Mouse (Mus musculus) spleen, adult 2 months (tissue): ENCODE results near the gene Gm26558. TPM values are rescaled to one million over a fixed set of nuclear protein-coding genes. Genes with fewer than 3 reads are reported as not detected.

Experiments
- DNase-seq, 2 experiments: peaks; one replicate each; pipeline versions ENCODE4 v3.0.0 to v3.0.0-alpha.2; 2012 to 2021; ENCODE audit warnings: low spot score in 2 of 2, low read depth in 1 of 2
- H3K27ac ChIP-seq: fragments of 200-500 bp; 2 replicates; pipeline ENCODE4 v1.5.1; 2012; ENCODE audit warnings: low read length, inconsistent platforms; ENCODE audit not compliant: insufficient read depth
- H3K27me3 ChIP-seq: fragments of 200-500 bp; 2 replicates; pipeline ENCODE4 v1.6.1; 2012; ENCODE audit warnings: mild to moderate bottlenecking, moderate library complexity, low read length, inconsistent platforms; ENCODE audit not compliant: control insufficient read depth, insufficient read depth
- H3K36me3 ChIP-seq: fragments of 200-500 bp; 2 replicates; pipeline ENCODE4 v1.6.1; 2012; ENCODE audit warnings: mild to moderate bottlenecking, low read length, inconsistent platforms; ENCODE audit not compliant: control insufficient read depth, insufficient read depth
- H3K4me1 ChIP-seq: fragments of 200-500 bp; 2 replicates; pipeline ENCODE4 v1.6.1; 2011; ENCODE audit warnings: inconsistent platforms; ENCODE audit not compliant: control insufficient read depth, insufficient read depth, insufficient read length
- H3K4me3 ChIP-seq: fragments of 200-500 bp; 2 replicates; pipeline ENCODE4 v1.5.1; 2011; ENCODE audit warnings: mild to moderate bottlenecking, inconsistent platforms; ENCODE audit not compliant: insufficient read depth, insufficient read length; ENCODE audit errors: extremely low read depth
- CTCF ChIP-seq: fragments of 200-500 bp; IDR thresholded peaks from 2 replicates; pipeline ENCODE4 v1.5.1; 2011; ENCODE audit warnings: mild to moderate bottlenecking, inconsistent platforms; ENCODE audit not compliant: insufficient read depth, insufficient read length, insufficient replicate concordance; ENCODE audit errors: extremely low read depth
- POLR2A ChIP-seq: fragments of 200-500 bp; IDR thresholded peaks from 2 replicates; pipeline ENCODE4 v1.6.1; 2011; ENCODE audit warnings: low read depth, low read length, inconsistent platforms
- WGBS: fragments of 180-500 bp; shearing (Covaris S2); methylation state at CpG from one replicate; pipeline ENCODE4 v1.1.7; 2018; 5-methylcytosine and 5-hydroxymethylcytosine counted together
- polyA plus RNA-seq: library from polyadenylated mRNA; depleted of rRNA; stranded (reverse); fragments of >200 nt; gene quantifications from 2 replicates; pipeline ENCODE4 v1.2.3, GENCODE M21; 2012

Gm26558 gene
- polyA plus RNA-seq, 1 experiment, result 0.19 TPM

DNA sequence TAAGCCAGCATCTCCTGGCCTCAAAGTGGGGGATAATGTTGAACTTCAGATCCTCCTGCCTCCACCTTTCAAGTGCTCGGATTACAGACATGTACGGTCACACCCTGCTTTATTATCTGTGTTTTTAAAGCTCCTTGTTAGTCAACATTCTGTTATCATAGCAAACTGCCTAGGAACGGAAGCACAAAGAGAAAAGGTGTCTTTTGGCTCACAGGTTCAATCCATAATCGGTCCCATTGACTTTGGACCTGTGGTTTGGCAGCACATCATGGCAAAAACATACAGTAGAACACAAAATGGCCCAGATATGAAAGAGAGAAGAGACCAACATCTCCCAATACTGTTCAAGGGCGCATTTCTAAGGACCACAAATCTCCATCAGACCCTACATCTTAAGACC, 13.6 kb downstream of the Gm26558 start:
- Histone ChIP-seq H3K27ac (no peak overlapping the region), H3K4me1 (no peaks in the 10 kb centered on the region), H3K27me3 (no peaks in the 10 kb centered on the region), H3K36me3 (no peaks in the 10 kb centered on the region), H3K4me3 (no peak overlapping the region)
- TF ChIP-seq CTCF, result no peak
- TF ChIP-seq POLR2A, result no peak
- WGBS, result 86% methylated on average over 5 of the region's 5 CpGs
- DNase-seq, result no peak

DNA sequence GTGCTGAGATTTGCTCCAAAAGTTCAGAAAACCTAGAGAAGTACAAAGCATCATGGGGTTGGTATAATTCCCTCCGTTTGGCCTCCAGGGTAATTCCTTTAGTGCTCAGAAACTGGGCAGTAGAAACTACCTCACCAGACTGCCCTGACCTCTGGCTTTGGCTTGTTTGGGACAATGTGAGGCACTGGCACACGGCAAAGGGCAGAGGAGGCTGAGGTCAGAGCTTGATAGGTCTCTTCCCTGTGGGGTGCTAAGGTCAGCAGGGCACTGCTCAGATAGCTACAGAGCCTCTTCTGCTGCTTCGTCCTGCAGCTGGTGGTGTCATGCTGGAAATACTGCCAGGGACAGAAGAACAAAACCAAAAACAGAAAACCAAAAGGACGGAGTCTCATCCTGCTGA, 14.2 kb downstream of the Gm26558 start:
- DNase-seq, result no peak
- H3K4me3 ChIP-seq, result no peak overlapping the region
- no peak for TF ChIP-seq POLR2A
- TF ChIP-seq CTCF, result no peak
- no peaks in the 10 kb centered on the region for H3K36me3 ChIP-seq
- WGBS, result 71% methylated on average over 4 of the region's 4 CpGs
- no peaks in the 10 kb centered on the region for H3K27me3 ChIP-seq
- no peaks in the 10 kb centered on the region for H3K4me1 ChIP-seq
- no peak overlapping the region for H3K27ac ChIP-seq

- no peaks in the 10 kb centered on the region for H3K27me3 ChIP-seq
- H3K27ac ChIP-seq, result no peak overlapping the region
- no peaks in the 10 kb centered on the region for H3K36me3 ChIP-seq
- H3K4me3 ChIP-seq, result no peak overlapping the region
- H3K4me1 ChIP-seq, result no peaks in the 10 kb centered on the region
- TF ChIP-seq POLR2A (no peak), CTCF (no peak)
- 84% methylated on average over 6 of the region's 6 CpGs for WGBS
- DNase-seq, result no peak
Measured at GRCm38 (mm10) chr2:70645266-70645780, 16.6 kb downstream of the Gm26558 start.

- no peak for TF ChIP-seq POLR2A
- Histone ChIP-seq H3K4me3 (no peak overlapping the region), H3K36me3 (no peaks in the 10 kb centered on the region), H3K27ac (no peak overlapping the region), H3K27me3 (no peaks in the 10 kb centered on the region), H3K4me1 (no peaks in the 10 kb centered on the region)
- DNase-seq, result no peak
- WGBS, result 88% methylated on average over 16 of the region's 16 CpGs
Measured at GRCm38 (mm10) chr2:70642971-70643565, 18.8 kb downstream of the Gm26558 start.

DNA sequence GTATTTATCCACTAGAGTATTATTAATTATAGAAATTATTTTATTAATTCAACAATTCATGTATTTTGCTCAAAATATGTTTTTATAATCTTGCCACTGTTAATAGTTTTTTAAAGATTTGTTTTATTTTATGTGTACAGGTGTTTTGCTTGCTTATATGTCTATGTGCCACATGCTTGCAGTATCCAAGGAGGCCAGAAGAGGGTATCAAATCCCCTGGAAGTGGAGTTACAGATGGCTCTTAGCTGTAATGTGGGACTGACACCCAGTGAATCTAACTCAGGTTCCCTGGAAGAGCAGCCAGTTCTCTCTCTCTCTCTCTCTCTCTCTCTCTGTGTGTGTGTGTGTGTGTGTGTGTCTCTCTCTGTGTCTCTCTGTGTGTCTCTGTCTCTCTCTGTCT, 20.9 kb downstream of the Gm26558 start:
- H3K4me1 ChIP-seq, result no peaks in the 10 kb centered on the region
- no peak overlapping the region for H3K4me3 ChIP-seq
- H3K36me3 ChIP-seq, result no peaks in the 10 kb centered on the region
- no peak for TF ChIP-seq CTCF
- TF ChIP-seq POLR2A, result no peak
- H3K27me3 ChIP-seq, result no peaks in the 10 kb centered on the region
- no peak for DNase-seq
- no peak overlapping the region for H3K27ac ChIP-seq

DNA sequence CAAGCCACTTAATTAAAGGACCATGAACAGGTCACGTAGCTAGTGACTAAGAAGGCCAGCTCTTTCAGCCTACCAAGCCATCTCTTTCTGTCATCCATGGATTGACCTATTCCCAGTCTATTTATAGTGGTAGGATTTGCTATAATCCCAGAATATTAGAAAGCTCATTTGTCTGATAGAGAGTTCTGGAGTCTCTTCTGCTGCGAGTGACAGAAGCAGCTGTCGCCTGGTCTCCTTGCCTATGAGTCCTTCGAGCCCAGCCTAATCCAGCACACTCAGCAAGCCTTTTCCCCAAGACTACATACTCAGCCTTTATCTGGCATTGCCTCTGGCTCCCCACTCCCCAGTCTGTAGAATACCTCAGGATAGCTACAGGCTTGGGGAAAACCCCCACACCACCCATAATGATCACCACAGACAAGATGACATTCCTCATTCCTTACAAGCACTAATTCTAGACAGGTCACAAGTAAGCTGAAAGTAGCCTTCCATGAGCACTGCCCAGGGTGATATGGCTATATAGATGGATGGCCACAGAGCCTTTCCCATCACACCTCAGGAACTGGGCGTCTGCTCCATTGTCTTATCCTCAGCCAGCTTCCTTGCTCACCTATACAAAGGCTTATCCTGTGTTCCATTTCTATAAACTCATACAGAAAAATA, 27.7 kb downstream of the Gm26558 start:
- Histone ChIP-seq H3K36me3 (no peaks in the 10 kb centered on the region), H3K4me1 (peaks cover 8% of the 10 kb centered on the region; the same call in 1 of the 2 replicates), H3K4me3 (no peak overlapping the region), H3K27me3 (no peaks in the 10 kb centered on the region), H3K27ac (no peak overlapping the region)
- WGBS, result 93% methylated on average over 5 of the region's 5 CpGs
- no peak for TF ChIP-seq CTCF
- no peak for TF ChIP-seq POLR2A
- no peak for DNase-seq

GRCm38 (mm10) chr2:70632412-70632811, 29.5 kb downstream of the Gm26558 start:
- DNase-seq, result no peak
- Histone ChIP-seq H3K4me3 (no peak overlapping the region), H3K27ac (no peak overlapping the region), H3K36me3 (no peaks in the 10 kb centered on the region), H3K4me1 (peaks cover 16% of the 10 kb centered on the region; the same call in 1 of the 2 replicates), H3K27me3 (no peaks in the 10 kb centered on the region)
- WGBS, result 86% methylated on average over 1 of the region's 1 CpGs
- no peak for TF ChIP-seq POLR2A
- TF ChIP-seq CTCF, result no peak
